Mouse (Mus musculus) limb, embryonic 14.5 days (tissue): ENCODE results near the gene Unc93a. TPM values are rescaled to one million over a fixed set of nuclear protein-coding genes. Genes with fewer than 3 reads are reported as not detected.
"Not testable (repeated sequence)": the region's sequence is repeated elsewhere in the genome, so short reads cannot be mapped to it uniquely, and the experiment has no call there.

Experiments used
- ATAC-seq: fragments of 200-750 bp; cut with Nextera tagmentation; 2 replicates; pipeline ENCODE4 v1.8.0; 2017; ENCODE audit warnings: low read depth, moderate number of reproducible peaks, moderate TSS enrichment; ENCODE audit not compliant: low FRiP score
- DNase-seq: peaks from one replicate; pipeline ENCODE4 v3.0.0-alpha.2; 2015; ENCODE audit warnings: low spot score
- H3K27ac ChIP-seq: fragments of 300-500 bp; sonication (generic); replicated peaks from 2 replicates; pipeline ENCODE4 v1.5.1; 2014; ENCODE audit warnings: low read depth, mild to moderate bottlenecking, low read length, moderate library complexity, mixed read lengths
- H3K27me3 ChIP-seq: fragments of 300-500 bp; sonication (generic); 2 replicates; pipeline ENCODE4 v1.6.1; 2014; ENCODE audit warnings: low read length, mixed read lengths; ENCODE audit not compliant: control insufficient read depth, insufficient read depth
- H3K36me3 ChIP-seq: fragments of 300-500 bp; sonication (generic); 2 replicates; pipeline ENCODE4 v1.6.1; 2014; ENCODE audit warnings: mild to moderate bottlenecking, low read length, moderate library complexity, mixed read lengths; ENCODE audit not compliant: control insufficient read depth, insufficient read depth
- H3K4me1 ChIP-seq: fragments of 300-500 bp; sonication (generic); 2 replicates; pipeline ENCODE4 v1.6.1; 2014; ENCODE audit warnings: antibody characterized with exemption, low read length, mixed read lengths; ENCODE audit not compliant: control insufficient read depth, insufficient read depth
- H3K4me2 ChIP-seq: fragments of 300-500 bp; sonication (generic); replicated peaks from 2 replicates; pipeline ENCODE4 v1.6.1; 2014; ENCODE audit warnings: low read depth, mild to moderate bottlenecking, low read length, moderate library complexity; ENCODE audit not compliant: severe bottlenecking
- H3K4me3 ChIP-seq: fragments of 300-500 bp; sonication (generic); replicated peaks from 2 replicates; pipeline ENCODE4 v1.5.1; 2014; ENCODE audit warnings: low read length
- H3K9ac ChIP-seq: fragments of 300-500 bp; sonication (generic); 2 replicates; pipeline ENCODE4 v1.6.1; 2014; ENCODE audit warnings: mild to moderate bottlenecking, low read depth, low read length, moderate library complexity; ENCODE audit not compliant: severe bottlenecking
- H3K9me3 ChIP-seq: fragments of 300-500 bp; sonication (generic); 2 replicates; pipeline ENCODE4 v1.6.1; 2016; ENCODE audit warnings: low read length; ENCODE audit not compliant: control insufficient read depth
- WGBS: fragments of 180-500 bp; shearing (Covaris S2); extraction: QIAGEN DNeasy Blood & Tissue Kit; methylation state at CpG from one replicate; pipeline ENCODE4 v1.1.7; 2014; 5-methylcytosine and 5-hydroxymethylcytosine counted together
- polyA plus RNA-seq, 2 experiments: library from polyadenylated mRNA; depleted of rRNA in 1 of 2; stranded (reverse) in 1 of 2; unstranded in 1 of 2; fragments of >200 nt; fragmentation: Nextera tagmentation in 1 of 2; extraction: Ambion mirVana in 1 of 2; gene quantifications; 2 replicates each; pipeline versions ENCODE4 v1.2.1 to v1.2.3; 2012 to 2014

The Unc93a gene
- polyA plus RNA-seq, 2 experiments, result 0.10 to 0.21 TPM

DNA sequence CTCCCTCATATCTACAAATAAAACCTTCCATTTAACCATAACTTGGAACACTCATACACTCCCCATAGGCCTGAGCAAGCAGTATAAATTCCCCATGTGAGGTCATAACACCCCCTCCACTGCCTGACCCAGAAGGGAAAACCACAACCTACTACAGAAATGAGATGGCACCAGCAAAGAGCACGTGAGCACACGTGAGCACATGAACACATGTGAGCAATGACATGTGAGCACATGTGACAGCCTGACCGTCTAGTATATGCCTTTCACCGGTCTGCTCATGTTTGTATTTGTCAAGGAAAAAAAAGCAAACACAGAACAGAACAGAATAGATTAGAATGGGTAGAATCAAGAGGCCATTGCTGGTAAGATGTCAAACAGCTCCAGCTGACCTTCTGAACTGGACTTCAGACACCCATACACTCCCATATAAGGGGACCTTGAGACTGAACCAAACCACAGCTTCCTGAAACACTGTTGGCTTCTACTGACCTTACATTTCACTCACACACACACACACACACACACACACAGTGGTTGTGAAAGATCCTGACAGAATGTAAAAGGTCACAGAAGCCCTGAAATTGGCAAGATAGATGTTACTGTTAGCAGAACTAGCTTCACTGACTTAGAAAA, 13.1 kb upstream of the Unc93a start:
- not testable (repeated sequence) for DNase-seq, H3K27me3 ChIP-seq, H3K36me3 ChIP-seq, ATAC-seq, H3K4me1 ChIP-seq, H3K9ac ChIP-seq, H3K27ac ChIP-seq, H3K4me3 ChIP-seq, H3K9me3 ChIP-seq, H3K4me2 ChIP-seq
- 93% methylated on average over 4 of the region's 4 CpGs for WGBS

DNA sequence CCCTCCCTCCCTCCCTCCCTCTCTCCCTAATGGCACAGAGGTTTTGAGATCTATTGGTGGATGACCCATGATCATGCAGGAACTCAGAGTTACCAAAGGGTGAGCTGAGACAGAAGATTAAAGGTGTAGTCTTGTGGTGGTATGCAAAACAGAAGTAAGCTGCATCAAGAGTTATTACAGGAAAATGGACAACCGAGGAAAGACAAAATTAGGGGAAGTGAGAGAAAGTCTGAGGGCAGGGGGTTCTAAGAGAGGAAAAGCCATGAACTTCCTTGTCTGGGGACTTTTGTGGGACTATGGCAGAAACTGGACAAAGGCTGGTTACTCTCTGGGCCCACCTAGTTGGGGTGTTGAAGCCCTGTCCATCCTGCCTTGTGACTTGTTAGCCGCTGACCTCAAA, 11.1 kb upstream of the Unc93a start:
- not testable (repeated sequence) for H3K4me2 ChIP-seq, ATAC-seq, H3K9me3 ChIP-seq, H3K27me3 ChIP-seq, H3K27ac ChIP-seq, H3K9ac ChIP-seq, H3K36me3 ChIP-seq, H3K4me3 ChIP-seq, DNase-seq, H3K4me1 ChIP-seq
- WGBS, result no CpG with 5 or more reads among the region's 2 CpGs

DNA sequence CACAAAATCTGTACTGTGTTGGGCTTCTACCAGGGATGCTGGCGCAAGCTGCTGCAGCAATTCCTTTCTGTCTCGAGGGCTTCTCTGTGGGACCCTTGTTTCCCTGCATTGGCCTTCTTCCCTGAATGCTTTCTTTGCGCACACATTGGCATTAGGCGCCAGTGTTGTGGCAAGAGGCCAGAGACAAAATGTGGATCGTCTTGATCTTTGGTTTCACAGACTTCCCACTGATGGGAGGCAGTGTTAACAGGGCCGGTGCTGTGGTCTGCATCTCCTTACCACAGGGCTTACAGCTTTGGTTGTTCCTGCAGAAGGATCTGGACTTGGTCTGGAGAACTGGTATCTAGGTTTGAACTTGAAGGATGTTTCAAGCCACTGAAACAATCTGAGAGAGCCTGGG, 3.7 kb upstream of the Unc93a start:
- H3K4me2 ChIP-seq, H3K4me3 ChIP-seq, DNase-seq, ATAC-seq, H3K36me3 ChIP-seq, H3K9me3 ChIP-seq, H3K27ac ChIP-seq, H3K9ac ChIP-seq, H3K4me1 ChIP-seq, H3K27me3 ChIP-seq: not testable (repeated sequence)
- 75% methylated on average over 1 of the region's 6 CpGs for WGBS

- not testable (repeated sequence) for DNase-seq, H3K27ac ChIP-seq, H3K4me2 ChIP-seq, H3K4me3 ChIP-seq, ATAC-seq, H3K27me3 ChIP-seq, H3K36me3 ChIP-seq, H3K9me3 ChIP-seq, H3K9ac ChIP-seq, H3K4me1 ChIP-seq
- WGBS, result 74% methylated on average over 8 of the region's 8 CpGs
Observed at GRCm38 (mm10) chr17:13132352-13132751, 742 bp upstream of the Unc93a start.

- not testable (repeated sequence) for H3K4me1 ChIP-seq, H3K9ac ChIP-seq, H3K27me3 ChIP-seq, H3K4me3 ChIP-seq, H3K27ac ChIP-seq, H3K4me2 ChIP-seq, H3K36me3 ChIP-seq, DNase-seq, H3K9me3 ChIP-seq, ATAC-seq
- WGBS, result 66% methylated on average over 7 of the region's 11 CpGs
Observed at GRCm38 (mm10) chr17:13129737-13130465, 1.7 kb downstream of the Unc93a start.

DNA sequence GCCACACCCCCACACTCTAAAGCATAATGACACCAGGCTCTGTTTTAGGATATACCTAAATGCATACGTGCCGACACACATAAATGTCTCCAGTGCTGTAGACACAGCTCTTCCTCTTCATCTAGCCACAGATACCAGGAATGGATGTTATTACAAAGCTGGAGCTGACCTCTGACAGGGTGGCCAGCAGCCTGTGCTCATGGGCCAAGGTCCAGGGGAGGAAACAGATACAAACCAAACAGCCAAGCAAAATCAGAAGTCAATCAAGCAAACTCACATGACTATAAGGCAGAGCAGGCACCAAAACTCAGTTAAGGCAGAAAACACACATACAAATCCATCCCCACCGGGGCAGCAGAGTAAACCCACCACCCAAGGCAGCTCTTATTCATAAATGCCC, 2.3 kb downstream of the Unc93a start:
- H3K27me3 ChIP-seq, H3K4me1 ChIP-seq, DNase-seq, H3K9me3 ChIP-seq, H3K4me2 ChIP-seq, H3K27ac ChIP-seq, H3K4me3 ChIP-seq, H3K9ac ChIP-seq, H3K36me3 ChIP-seq, ATAC-seq: not testable (repeated sequence)
- no CpG with 5 or more reads among the region's 3 CpGs for WGBS

DNA sequence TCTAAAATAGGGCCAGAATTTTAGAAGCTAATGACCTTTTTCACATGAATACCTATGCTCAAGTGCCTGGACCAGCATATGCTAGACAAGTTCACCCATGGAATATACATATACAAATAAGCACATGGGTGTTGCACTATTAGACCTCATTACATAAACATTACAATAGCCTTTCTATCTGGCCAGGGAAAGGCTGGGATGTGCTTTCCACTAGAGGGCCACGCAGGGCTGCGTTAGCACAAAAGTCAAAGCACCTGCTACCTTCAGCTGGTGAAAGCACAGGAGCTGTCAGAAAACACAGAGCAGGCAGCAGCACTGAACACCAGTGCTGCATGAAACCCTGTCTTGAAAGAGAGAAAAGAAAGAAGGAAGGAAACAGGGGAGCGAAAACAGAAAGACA, 7.4 kb downstream of the Unc93a start:
- H3K27ac ChIP-seq, H3K4me3 ChIP-seq, ATAC-seq, DNase-seq, H3K9ac ChIP-seq, H3K4me1 ChIP-seq, H3K9me3 ChIP-seq, H3K36me3 ChIP-seq, H3K27me3 ChIP-seq, H3K4me2 ChIP-seq: not testable (repeated sequence)
- 37% methylated on average over 2 of the region's 3 CpGs for WGBS

- not testable (repeated sequence) for H3K27ac ChIP-seq, H3K36me3 ChIP-seq, ATAC-seq, DNase-seq, H3K4me1 ChIP-seq, H3K27me3 ChIP-seq, H3K9me3 ChIP-seq, H3K4me3 ChIP-seq, H3K4me2 ChIP-seq, H3K9ac ChIP-seq
- WGBS, result 93% methylated on average over 2 of the region's 5 CpGs
Observed at GRCm38 (mm10) chr17:13123308-13124038, 8.1 kb downstream of the Unc93a start.
